Mouse (Mus musculus) brain, embryonic 14.5 days (tissue): ENCODE data around the gene Trim38.

ENCODE experiments used
- CTCF ChIP-seq: fragments of 200-500 bp; IDR thresholded peaks from 2 replicates; pipeline ENCODE4 v1.5.1; 2012; ENCODE audit warnings: inconsistent platforms, mild to moderate bottlenecking, moderate library complexity, borderline replicate concordance; ENCODE audit not compliant: insufficient read depth, insufficient read length; ENCODE audit errors: extremely low read depth
- POLR2A ChIP-seq: fragments of 200-500 bp; IDR thresholded peaks from 2 replicates; pipeline ENCODE4 v1.6.1; 2012; ENCODE audit warnings: mild to moderate bottlenecking, inconsistent platforms, borderline replicate concordance; ENCODE audit not compliant: poor library complexity, insufficient read depth, insufficient read length, severe bottlenecking; ENCODE audit errors: extremely low read depth

GRCm38 (mm10) chr13:23778339-23778738, 8.6 kb downstream of the Trim38 start:
- TF ChIP-seq CTCF = no peak
- no peak for TF ChIP-seq POLR2A
